Mouse (Mus musculus) lung, postnatal 0 days (tissue): ENCODE data around the gene Sf3b6.

Source experiments
- CTCF ChIP-seq: IDR thresholded peaks from 2 replicates; pipeline ENCODE4 v1.5.1; 2016; ENCODE audit warnings: antibody characterized with exemption, mild to moderate bottlenecking
- EP300 ChIP-seq: IDR thresholded peaks from 2 replicates; pipeline ENCODE4 v1.6.1; 2016; ENCODE audit warnings: antibody characterized with exemption, mild to moderate bottlenecking, control low read depth

DNA sequence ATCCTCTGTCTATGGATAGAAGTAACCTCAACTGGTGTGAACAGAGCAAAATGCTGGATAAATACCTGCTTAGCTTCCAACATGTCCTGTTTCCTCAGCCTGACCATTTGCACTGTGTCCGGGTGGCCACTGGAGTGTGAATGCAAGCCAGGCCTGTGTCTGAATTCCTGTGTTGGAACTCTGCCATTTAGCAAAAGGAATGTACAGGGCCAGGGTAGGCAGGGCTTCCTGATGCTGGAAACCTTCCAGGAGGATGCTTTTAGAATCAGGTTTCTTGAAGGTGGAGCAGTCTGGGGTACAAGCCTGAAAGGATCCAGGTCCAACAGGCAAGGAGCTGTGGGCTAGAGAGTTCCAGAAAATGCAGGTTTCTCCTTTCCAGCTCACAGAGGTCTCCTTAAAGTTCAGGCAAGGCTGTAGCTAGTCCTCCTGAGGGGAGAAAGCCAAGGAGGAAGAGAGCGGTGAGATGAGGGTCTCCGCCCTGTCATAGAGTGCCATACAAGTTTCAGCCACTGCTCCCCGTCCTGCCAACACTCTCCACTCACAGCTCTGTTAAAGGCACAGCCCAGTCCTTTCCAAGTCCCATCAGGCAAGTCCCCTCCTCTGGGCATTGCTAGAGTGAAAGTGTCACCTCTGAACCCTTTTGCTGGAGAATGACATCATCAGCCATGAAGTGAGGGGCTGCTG, 46.5 kb downstream of the Sf3b6 start:
- TF ChIP-seq CTCF (peak; percentile 19), EP300 (no peak)
